Mouse (Mus musculus) limb, embryonic 11.5 days (tissue): ENCODE measurements at regions not wholly inside any gene's neighbourhood (a gene's known extent, or its start where the extent isn't known, plus 50 kb on each side); places are given as distances from the start of the nearest gene placed in this dataset.

Source experiments
- ATAC-seq: fragments of 200-750 bp; cut with Nextera tagmentation; 2 replicates; pipeline ENCODE4 v1.8.0; 2017; ENCODE audit warnings: low read depth; ENCODE audit not compliant: insufficient number of reproducible peaks, low FRiP score, low TSS enrichment
- DNase-seq: peaks from one replicate; pipeline ENCODE4 v3.0.0-alpha.2; 2015; ENCODE audit warnings: low spot score
- H3K27ac ChIP-seq: fragments of 300-500 bp; sonication (generic); replicated peaks from 2 replicates; pipeline ENCODE4 v1.5.1; 2014; ENCODE audit warnings: low read depth, mild to moderate bottlenecking, low read length
- H3K27me3 ChIP-seq: fragments of 300-500 bp; sonication (generic); 2 replicates; pipeline ENCODE4 v1.6.1; 2014; ENCODE audit warnings: mild to moderate bottlenecking, low read length, mixed read lengths; ENCODE audit not compliant: control insufficient read depth, insufficient read depth
- H3K36me3 ChIP-seq: fragments of 300-500 bp; sonication (generic); 2 replicates; pipeline ENCODE4 v1.6.1; 2014; ENCODE audit warnings: mild to moderate bottlenecking, low read length, moderate library complexity, mixed read lengths; ENCODE audit not compliant: control insufficient read depth, insufficient read depth
- H3K4me1 ChIP-seq: fragments of 300-500 bp; sonication (generic); 2 replicates; pipeline ENCODE4 v1.6.1; 2014; ENCODE audit warnings: low read length, mixed read lengths; ENCODE audit not compliant: control insufficient read depth, insufficient read depth
- H3K4me2 ChIP-seq: fragments of 300-500 bp; sonication (generic); 2 replicates; pipeline ENCODE4 v1.6.1; 2014; ENCODE audit warnings: low read depth, mild to moderate bottlenecking, moderate library complexity; ENCODE audit not compliant: severe bottlenecking
- H3K4me3 ChIP-seq: fragments of 300-500 bp; sonication (generic); 2 replicates; pipeline ENCODE4 v1.5.1; 2014; ENCODE audit warnings: low read depth, low read length
- H3K9ac ChIP-seq: fragments of 300-500 bp; sonication (generic); 2 replicates; pipeline ENCODE4 v1.6.1; 2014; ENCODE audit warnings: mild to moderate bottlenecking, low read length
- H3K9me3 ChIP-seq: fragments of 300-500 bp; sonication (generic); 2 replicates; pipeline ENCODE4 v1.6.1; 2016; ENCODE audit warnings: low read length; ENCODE audit not compliant: control insufficient read depth
- WGBS: fragments of 180-500 bp; shearing (Covaris S2); extraction: QIAGEN DNeasy Blood & Tissue Kit; methylation state at CpG from one replicate; pipeline ENCODE4 v1.1.7; 2014; 5-methylcytosine and 5-hydroxymethylcytosine counted together

GRCm38 (mm10) chr1:186286401-186286800 is 169.3 kb upstream of the Lyplal1 start:
- DNase-seq (no peak), ATAC-seq (no peak)
- no peak overlapping the region for H3K9ac ChIP-seq
- 53% methylated on average over 4 of the region's 4 CpGs for WGBS
- no peak overlapping the region for H3K4me2 ChIP-seq
- H3K4me3 ChIP-seq, result no peak overlapping the region
- no peaks in the 10 kb centered on the region for H3K27me3 ChIP-seq
- H3K9me3 ChIP-seq, result no peaks in the 10 kb centered on the region
- H3K27ac ChIP-seq, result no peak overlapping the region
- H3K4me1 ChIP-seq, result no peaks in the 10 kb centered on the region
- H3K36me3 ChIP-seq, result no peaks in the 10 kb centered on the region

- no peak overlapping the region for H3K27ac ChIP-seq
- no peaks in the 10 kb centered on the region for H3K27me3 ChIP-seq
- no peaks in the 10 kb centered on the region for H3K4me1 ChIP-seq
- no peaks in the 10 kb centered on the region for H3K36me3 ChIP-seq
- WGBS, result 82% methylated on average over 11 of the region's 11 CpGs
- no peak overlapping the region for H3K4me2 ChIP-seq
- H3K4me3 ChIP-seq, result no peak overlapping the region
- ATAC-seq (no peak), DNase-seq (no peak)
- H3K9ac ChIP-seq, result no peak overlapping the region
- no peaks in the 10 kb centered on the region for H3K9me3 ChIP-seq
Observed at GRCm38 (mm10) chr1:186277981-186278634, 161.0 kb upstream of the Lyplal1 start.

GRCm38 (mm10) chr1:186271436-186271835 is 154.3 kb upstream of the Lyplal1 start:
- no peak overlapping the region for H3K27ac ChIP-seq
- H3K4me2 ChIP-seq, result no peak overlapping the region
- no peaks in the 10 kb centered on the region for H3K36me3 ChIP-seq
- H3K9me3 ChIP-seq, result peaks cover under 1% of the 10 kb centered on the region; the same call in 1 of the 2 replicates
- H3K4me3 ChIP-seq, result no peak overlapping the region
- peaks cover 7% of the 10 kb centered on the region; the same call in 1 of the 2 replicates for H3K4me1 ChIP-seq
- no peaks in the 10 kb centered on the region for H3K27me3 ChIP-seq
- DNase-seq (no peak), ATAC-seq (no peak)
- WGBS, result 65% methylated on average over 2 of the region's 2 CpGs
- no peak overlapping the region for H3K9ac ChIP-seq

- H3K27me3 ChIP-seq, result no peaks in the 10 kb centered on the region
- peaks cover 7% of the 10 kb centered on the region; the same call in 1 of the 2 replicates for H3K4me1 ChIP-seq
- no peak overlapping the region for H3K4me2 ChIP-seq
- H3K9ac ChIP-seq, result no peak overlapping the region
- no peaks in the 10 kb centered on the region for H3K36me3 ChIP-seq
- peaks cover 4% of the 10 kb centered on the region; the same call in 1 of the 2 replicates for H3K9me3 ChIP-seq
- peak; percentile 53 for DNase-seq
- ATAC-seq, result peak; percentile 21; the same call in 1 of the 2 replicates
- no peak overlapping the region for H3K4me3 ChIP-seq
- no peak overlapping the region for H3K27ac ChIP-seq
- 12% methylated on average over 2 of the region's 2 CpGs for WGBS
Observed at GRCm38 (mm10) chr1:186267317-186267716, 150.2 kb upstream of the Lyplal1 start.

- Histone ChIP-seq H3K9ac (no peak overlapping the region), H3K9me3 (peaks cover 4% of the 10 kb centered on the region; the same call in 1 of the 2 replicates), H3K27me3 (no peaks in the 10 kb centered on the region), H3K27ac (no peak overlapping the region), H3K4me2 (no peak overlapping the region), H3K36me3 (no peaks in the 10 kb centered on the region), H3K4me3 (no peak overlapping the region), H3K4me1 (peaks cover 12% of the 10 kb centered on the region)
- WGBS, result 65% methylated on average over 3 of the region's 3 CpGs
- DNase-seq (no peak), ATAC-seq (no peak)
Observed at GRCm38 (mm10) chr1:186264639-186265038, 147.5 kb upstream of the Lyplal1 start.

GRCm38 (mm10) chr1:186263955-186264354 is 146.8 kb upstream of the Lyplal1 start:
- no peak overlapping the region for H3K4me2 ChIP-seq
- H3K27me3 ChIP-seq, result no peaks in the 10 kb centered on the region
- WGBS, result 80% methylated on average over 7 of the region's 7 CpGs
- no peak overlapping the region for H3K4me3 ChIP-seq
- DNase-seq (no peak), ATAC-seq (no peak)
- H3K27ac ChIP-seq, result no peak overlapping the region
- H3K9me3 ChIP-seq, result peaks cover 4% of the 10 kb centered on the region; the same call in 1 of the 2 replicates
- no peak overlapping the region for H3K9ac ChIP-seq
- H3K4me1 ChIP-seq, result peaks cover 7% of the 10 kb centered on the region
- no peaks in the 10 kb centered on the region for H3K36me3 ChIP-seq

GRCm38 (mm10) chr1:186263196-186263595 is 146.1 kb upstream of the Lyplal1 start:
- H3K4me1 ChIP-seq, result peaks cover 5% of the 10 kb centered on the region; the same call in 1 of the 2 replicates
- 82% methylated on average over 3 of the region's 3 CpGs for WGBS
- no peak overlapping the region for H3K9ac ChIP-seq

GRCm38 (mm10) chr1:186262040-186262439 is 144.9 kb upstream of the Lyplal1 start:
- Histone ChIP-seq H3K27me3 (no peaks in the 10 kb centered on the region), H3K36me3 (no peaks in the 10 kb centered on the region), H3K9me3 (peaks cover 4% of the 10 kb centered on the region; the same call in 1 of the 2 replicates), H3K9ac (no peak overlapping the region), H3K27ac (no peak overlapping the region), H3K4me1 (peaks cover 7% of the 10 kb centered on the region; the same call in 1 of the 2 replicates), H3K4me2 (no peak overlapping the region), H3K4me3 (no peak overlapping the region)
- DNase-seq (no peak), ATAC-seq (no peak)
- 81% methylated on average over 6 of the region's 6 CpGs for WGBS

More at GRCm38 (mm10) chr1:186263196-186263595, 146.1 kb upstream of the Lyplal1 start:
- DNase-seq (no peak), ATAC-seq (no peak)
- no peak overlapping the region for H3K27ac ChIP-seq
- peaks cover 4% of the 10 kb centered on the region; the same call in 1 of the 2 replicates for H3K9me3 ChIP-seq
- H3K4me2 ChIP-seq, result no peak overlapping the region
- no peaks in the 10 kb centered on the region for H3K27me3 ChIP-seq
- H3K4me3 ChIP-seq, result no peak overlapping the region
- H3K36me3 ChIP-seq, result no peaks in the 10 kb centered on the region
